Mouse (Mus musculus) spleen, adult 18-20 months (tissue): ENCODE data around the gene Clec9a.

Experiments used
- DNase-seq, 2 experiments: peaks; one replicate each; pipeline ENCODE4 v3.0.0; 2022; ENCODE audit warnings: mixed read lengths in 2 of 2

Clec9a gene

DNA sequence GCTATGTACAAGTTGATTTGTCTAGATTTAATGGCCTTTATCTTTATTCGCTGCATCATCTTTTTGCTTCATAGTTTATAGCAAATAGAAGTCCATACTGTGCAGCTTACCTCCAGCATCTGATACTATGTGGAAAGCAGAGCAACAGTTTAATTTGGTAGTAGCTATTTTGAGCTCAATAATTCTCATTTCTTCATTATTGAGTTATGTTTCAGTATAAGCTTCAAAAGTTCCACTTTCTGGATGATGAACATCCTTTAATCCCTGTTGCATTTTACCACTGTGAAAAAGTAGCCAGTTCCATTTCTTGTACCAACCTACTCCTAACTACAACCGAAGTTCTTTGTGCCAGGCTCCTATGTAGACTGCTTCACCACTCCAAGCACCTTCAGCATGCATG, at the start of gene Clec9a:
Clec9a (plus strand) TSS at position 301 of the 400 bp plus-strand sequence.
- no peak for DNase-seq

DNA sequence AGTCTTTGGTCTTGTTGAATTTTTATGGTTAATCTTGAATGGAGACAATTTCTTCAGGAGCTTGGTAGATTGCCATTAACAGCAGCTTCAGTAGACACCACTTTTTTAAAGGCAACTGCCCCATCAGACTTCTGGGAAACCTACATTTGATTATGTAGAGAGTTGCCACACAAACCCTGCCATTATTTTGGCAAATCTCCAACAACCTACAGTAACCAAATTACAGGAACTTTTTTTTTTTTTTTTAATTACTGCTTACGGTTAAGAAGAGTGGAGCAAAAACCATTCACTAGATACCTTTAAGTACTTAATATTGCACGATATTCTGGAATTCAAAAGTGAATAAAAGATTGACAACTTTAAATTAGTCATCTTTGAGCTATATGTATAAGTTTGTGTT, 49.1 kb upstream of the Clec9a start:
- no peak for DNase-seq

DNA sequence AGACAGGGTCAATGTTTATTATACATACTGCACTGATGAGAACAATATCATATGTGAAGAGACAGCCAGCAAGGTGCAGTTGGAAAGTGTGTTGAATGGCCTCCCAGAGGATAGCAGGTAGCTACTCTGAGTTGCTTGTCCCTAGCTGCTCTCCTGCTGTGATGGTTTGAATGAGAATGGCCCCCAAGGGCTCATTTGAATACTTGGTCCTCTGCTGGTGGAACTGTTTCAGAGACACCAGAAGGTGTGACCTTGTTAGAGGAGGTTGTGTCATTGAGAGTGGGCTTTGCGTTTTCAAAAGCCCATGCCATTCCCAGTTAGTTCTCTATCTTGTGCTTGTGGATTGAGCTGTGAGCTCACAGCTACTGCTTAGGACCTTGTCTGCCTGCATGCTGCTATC, 44.7 kb upstream of the Clec9a start:
- no peak for DNase-seq

DNA sequence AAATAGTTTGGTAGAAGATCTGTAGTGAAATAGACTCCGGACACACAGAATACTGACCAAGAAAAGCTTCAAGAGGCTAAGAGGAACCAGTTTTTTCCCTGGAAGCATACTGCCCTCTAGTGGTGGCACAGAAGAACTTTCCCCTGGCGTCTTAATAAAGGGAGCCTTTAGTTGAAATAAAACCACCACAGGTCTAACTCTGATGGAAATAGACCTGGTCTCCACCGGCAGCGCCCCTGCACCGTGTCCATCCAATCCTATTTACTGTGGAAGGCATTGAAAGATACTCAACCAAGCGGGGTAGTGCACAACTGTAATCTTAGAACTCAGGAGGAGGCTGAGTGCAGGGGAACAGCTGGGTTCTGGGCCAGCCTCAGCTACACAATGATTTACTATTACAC, 42.7 kb upstream of the Clec9a start:
- peak in 1 of 2 experiments; percentile 38 for DNase-seq

DNA sequence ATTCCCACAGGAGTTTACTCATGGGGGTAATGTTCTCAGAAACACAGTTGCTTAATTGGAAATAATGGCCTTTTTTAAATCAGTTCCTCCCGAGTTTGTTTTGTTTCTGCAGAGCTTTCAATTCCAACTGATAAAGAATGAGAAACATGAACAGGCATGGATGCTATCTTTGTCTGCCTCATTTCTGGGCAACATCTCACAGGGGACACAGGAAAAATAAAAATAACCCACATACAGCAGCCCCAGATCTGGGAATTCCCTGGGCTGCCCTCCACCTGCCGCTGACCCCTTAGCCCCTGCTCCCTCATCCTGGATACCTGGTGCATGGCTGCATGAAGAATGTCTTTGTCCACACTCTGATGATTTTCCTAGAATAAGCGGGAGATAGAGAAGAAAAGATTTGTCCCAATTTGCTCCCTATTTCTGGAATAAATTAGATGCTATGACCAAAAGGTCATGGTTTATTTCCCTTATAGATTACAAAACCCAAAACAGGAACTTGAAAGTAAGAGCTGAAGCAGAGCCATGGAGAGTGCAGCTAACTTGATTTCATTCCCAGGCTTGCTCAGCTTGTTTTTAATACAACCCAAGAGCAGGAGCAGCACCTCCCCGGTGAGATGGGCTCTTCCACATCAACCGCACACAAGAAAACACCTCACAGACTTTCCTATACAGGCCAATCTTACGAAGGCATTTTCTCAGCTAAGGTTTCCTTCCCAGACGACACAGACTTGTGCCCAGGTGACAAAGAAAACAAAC, 39.1 kb upstream of the Clec9a start:
- DNase-seq: no peak

DNA sequence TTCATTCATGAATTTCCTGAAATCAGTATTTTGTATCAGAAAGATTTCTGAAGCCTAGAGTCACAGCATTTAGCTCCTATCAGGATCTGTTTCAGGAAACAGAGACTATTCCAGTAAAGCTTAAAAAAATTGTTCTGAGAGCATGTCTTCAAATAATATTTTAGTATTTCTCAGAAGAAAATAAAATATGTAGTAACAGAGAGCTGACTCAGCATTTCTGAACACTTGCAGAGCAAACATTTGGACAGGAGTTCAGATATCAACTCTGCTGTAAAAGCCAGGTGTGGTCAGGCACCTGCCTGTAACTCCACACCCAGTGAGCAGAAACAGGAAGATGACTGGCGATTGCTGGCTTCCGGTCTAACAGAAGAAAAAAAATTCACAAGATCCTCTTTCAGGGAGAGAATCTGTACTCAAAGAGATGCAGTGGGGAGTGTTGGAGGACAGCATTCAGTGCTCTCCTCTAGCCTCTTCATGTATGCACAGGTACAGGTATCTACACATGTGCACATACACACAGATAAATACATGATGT, 33.7 kb upstream of the Clec9a start:
- no peak for DNase-seq

DNA sequence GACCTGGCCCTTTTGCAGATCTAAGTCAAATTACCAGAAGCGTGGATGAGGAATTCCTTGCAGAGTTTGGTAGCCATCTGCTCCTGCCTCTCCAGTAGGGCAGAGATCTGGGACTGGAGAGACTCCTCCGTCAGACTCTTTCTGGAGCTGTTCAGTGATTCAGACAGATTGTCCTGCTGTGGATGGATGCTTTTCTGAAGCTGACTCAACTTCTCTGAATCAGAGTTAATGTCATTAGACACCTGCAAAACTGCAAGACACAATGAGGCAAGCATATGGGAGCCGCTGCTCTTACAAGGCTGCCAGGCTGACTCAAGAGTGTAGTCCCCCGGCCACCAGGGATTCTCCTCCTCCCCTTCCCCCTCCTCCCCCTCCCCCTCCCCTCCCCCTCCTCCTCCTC, 28.2 kb upstream of the Clec9a start:
- no peak for DNase-seq

DNA sequence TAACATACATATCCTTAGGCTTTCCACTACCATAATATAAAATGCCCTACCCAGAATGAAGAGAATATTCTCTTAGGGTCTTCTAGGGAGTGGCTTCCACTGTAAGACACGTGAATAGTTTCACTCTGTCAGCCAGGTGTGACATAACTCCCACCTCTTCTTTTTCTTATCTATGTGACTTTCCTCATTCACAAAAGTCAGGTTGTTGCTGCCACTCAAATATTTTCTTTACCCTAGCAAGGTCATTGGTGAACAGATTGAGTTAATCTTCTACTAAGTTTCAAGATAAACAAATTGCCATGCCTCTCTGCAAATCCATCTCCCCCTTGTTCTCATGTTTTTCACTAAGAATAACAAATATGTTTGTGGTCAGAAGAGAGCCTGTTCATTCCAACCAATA, 26.9 kb upstream of the Clec9a start:
- no peak for DNase-seq

DNA sequence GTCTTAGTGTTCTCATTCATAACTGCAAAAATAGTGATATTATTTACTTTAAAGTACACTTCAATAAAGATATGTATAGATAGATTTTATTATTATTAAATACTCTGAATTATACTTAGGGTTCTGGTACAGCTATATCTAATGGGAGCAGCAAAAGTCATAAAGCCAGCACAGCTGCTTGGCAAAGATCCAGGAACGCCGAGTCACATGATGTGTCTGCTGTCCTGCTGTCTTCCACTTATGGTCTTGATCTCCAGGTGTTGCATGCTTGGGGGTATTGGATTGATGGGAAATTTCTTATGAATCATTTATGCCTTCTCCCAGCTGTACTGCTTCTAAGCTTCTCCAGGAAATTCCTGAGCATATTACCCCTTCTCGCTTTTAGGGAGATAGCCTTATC, 25.2 kb upstream of the Clec9a start:
- no peak for DNase-seq

DNA sequence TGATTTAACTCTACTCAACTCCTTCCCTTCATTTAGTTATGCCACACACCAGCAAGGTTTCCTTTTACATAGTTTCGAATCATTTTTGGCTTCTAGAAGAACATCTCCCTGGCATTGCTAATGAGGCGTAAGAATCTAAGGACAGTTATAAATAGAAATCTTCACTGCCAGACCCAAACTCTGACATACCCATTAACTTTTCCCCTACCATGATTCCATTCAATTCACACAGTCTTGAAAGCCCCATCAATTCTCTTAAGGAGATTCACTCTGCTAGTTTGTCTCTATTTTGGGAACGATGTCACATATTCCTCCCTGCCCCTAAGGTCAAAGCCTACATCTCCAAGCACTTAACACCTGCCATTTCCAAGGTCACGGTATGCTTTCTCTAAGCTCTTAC, 23.7 kb upstream of the Clec9a start:
- DNase-seq: no peak

DNA sequence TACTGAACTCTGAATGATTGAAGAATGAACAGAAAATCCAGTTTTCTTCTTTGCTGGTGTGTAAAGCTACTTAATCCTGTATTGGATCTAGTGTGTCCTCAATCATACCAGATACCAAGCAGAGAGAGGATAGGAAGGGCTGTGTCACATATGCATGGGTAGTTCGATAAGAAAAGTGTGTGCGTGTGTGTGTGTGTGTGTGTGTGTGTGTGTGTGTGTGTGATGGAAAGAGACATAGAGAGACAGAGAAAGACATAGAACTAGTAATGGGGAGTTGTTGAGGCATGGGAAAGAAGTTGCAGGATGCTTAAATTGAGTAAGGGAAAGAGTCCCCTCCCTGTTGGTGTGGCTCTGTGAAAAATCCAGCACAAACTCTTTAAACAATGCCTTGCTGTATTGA, 22.9 kb upstream of the Clec9a start, which contains the start of gene Clec12b:
Clec12b (minus strand) TSS at position 101 of the 400 bp plus-strand sequence.
- DNase-seq: no peak

DNA sequence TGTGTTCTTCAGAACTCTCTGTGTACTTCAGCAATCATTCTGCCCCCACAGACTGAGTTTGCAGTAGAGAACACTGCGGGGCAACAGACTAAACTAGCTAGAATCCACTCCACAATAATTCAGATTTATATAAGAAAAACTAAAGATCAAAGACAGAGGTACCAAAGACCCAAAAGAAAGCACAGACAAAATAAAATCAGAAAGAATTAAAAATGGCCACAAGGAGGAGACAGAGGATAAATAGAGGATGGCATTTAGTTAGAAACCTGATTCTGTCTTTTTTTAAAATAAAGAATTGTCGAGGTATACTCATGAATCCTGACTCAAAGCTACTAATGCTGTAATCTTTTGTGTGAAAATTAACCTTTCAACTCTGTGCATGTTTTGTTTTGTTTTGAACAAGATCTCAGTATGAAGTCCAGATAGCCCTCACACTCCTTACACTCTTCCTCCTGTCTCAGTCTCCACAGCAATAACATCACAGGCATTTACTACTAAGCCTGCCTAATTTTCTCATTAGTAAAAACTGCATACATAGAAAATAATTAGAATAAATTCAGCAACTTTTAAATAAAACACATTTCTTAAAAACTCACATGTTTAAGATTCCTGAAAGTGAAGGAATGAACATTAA, 15.5 kb upstream of the Clec9a start:
- DNase-seq: no peak

DNA sequence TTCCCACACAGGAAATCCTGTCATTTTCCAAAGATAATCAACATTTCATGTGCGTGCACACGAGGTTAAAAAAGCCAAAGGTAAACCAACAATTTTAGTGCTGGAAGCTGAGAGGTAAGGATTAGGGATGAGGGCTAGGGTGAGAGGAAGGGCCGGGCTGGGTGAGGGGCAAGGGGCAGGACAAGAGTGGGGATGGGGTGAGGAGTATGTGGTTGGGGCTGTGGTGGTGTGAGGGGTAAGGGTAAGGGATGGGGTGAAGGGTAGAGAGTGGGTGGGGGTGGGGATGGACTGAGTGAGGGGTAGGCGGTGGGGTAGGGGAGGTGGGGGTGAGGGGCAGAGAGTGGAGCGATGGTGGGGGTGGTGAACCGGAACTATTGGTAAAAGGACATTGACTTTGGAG, 14.9 kb upstream of the Clec9a start:
- no peak for DNase-seq

DNA sequence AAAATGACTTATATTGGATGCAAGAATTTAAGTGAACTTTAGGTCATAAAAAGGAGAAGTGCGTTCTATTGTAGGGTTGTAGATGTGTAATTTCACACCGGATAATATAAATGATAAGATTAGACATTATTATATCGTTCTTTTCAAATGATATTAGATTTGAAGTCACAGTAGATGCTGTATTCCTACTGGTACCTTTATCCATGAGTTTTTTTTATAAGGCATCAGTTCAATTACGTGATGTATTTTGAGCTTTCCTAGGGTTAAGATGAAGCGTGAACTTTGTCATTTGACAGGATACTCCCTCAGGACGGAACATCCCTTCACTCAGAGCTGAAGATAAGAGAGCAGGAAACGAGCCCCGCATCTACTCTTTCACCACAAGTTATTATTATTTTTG, 11.7 kb upstream of the Clec9a start, which contains the start of gene Clec1b:
Clec1b (plus strand) TSS at position 301 of the 400 bp plus-strand sequence.
- DNase-seq: no peak

DNA sequence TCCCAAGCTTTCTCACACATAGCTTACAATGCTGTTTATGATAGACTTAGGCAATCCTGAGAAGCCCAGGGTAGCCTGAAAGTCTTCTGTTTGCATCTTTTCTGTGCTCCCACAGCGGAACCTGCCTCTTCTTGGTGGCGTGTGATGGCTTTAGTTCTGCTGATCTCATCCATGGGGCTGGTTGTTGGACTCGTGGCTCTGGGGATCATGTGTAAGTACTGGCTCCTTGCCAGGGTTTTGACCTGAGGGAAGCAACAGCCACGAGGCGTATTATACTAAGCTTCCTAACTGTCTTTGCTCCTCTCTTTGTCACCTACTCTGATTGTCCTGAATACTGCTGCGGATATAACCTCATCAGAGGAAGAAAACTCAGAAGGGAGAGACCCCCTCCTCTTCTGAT, 8.7 kb upstream of the Clec9a start:
- no peak for DNase-seq

DNA sequence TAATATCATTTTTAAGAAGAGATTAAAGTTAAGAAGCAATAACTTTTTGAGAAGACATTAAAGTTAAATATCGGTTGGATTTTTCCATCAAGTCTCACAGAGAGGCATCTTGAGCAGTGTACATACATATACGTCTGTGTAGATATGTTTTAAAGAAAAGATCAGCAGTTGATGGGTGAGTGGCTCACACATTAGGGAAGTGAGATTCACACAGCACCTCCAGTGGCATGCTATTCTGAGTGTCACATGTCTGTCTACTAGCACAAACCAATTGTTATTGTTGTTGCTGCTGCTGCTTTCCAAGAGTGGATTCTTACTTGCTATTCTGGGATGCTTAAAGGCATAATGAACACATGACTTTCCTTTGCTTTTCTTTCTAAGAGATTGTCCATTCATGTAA, 6.3 kb upstream of the Clec9a start:
- no peak for DNase-seq

DNA sequence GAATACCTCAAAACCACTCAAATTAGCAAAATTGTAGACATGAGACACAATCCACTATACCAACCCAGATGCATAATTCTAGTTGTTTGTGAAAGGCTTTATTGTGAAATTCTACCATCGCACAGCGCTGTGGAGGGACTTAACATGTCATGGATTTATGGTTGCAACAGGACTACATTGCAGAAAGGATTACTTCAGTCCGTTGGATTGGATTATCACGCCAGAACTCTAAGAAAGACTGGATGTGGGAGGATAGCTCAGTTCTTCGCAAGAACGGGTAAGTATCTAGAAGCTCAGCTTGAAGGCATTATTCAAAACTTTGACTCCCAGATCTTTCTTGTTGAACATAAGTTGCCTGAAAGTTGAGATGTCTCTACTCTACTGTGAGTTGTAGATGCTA, 5.3 kb upstream of the Clec9a start:
- no peak for DNase-seq

DNA sequence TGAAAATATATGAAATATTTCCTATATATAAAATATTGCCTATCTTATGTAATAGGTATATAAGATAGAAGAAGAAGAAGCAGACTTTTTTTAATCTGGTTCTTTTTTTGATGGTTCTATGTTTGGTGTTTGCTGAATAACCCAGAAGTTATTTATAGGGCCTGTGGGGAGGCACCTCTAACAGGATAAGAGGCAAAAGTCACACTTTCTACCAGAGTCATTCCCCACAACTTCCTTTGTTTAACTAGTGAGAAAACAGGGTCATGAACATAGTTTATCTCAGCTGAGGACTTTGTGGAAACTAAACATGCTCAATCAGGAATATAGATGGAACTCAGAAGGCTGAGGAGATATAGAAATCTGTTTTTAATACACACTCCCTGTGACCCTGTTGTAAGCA, 2.7 kb upstream of the Clec9a start:
- DNase-seq: no peak

DNA sequence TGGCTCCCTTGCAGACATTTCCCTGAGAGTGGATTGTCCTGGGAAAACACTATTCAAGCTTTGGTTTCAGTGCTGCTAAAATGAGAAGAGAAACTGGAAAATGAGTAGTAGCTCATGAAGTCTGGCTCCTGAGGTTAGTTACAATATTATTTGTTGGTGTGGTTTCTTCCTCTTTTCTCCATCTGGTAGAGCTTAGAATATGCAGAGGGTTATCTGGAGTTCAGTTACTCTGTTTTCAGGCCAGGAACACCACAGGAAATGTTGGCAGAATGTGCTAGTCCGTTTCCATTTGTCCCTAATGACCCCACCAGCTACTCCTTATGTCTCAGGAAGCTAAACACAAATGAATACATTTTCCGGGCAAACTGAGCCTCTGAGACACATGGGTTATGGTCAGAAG, 1.3 kb upstream of the Clec9a start:
- no peak for DNase-seq

DNA sequence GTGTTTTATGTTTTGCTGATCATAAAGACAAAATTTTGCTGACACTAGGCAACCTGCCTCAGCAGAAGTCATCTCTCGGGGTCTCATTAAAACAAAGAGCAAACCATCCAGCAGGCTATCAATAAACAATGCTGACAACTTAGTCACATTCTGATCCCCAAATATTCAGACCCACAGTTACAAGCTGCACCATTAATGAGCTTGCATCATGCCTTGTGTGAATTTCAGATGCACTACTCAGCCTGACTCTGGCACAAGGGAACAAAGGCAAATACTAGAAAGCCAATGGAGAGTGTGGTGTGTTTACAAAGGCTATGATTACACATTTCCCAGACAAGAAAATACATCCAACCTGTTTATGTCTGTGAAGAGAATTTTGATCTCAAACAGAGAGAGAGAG, 5.5 kb downstream of the Clec9a start:
- no peak for DNase-seq

DNA sequence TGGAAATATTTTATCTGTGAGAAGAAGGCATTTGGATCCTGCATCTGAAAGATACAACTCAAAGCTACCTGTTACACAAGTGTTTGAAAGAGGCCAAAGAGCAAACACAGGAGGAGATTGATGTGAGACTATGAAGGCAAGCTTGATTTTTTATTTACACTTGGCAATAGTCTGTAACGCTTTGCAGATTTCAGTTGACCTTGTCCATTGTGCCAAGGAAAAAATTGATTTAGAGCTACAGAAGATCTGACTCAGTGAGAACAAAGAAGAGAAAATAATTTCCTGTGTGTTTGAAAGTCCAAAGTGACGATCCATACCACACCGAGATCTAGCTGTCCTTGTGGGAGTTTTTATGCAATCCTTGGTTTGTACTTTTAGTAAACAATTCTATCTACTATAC, 13.6 kb downstream of the Clec9a start:
- no peak for DNase-seq

DNA sequence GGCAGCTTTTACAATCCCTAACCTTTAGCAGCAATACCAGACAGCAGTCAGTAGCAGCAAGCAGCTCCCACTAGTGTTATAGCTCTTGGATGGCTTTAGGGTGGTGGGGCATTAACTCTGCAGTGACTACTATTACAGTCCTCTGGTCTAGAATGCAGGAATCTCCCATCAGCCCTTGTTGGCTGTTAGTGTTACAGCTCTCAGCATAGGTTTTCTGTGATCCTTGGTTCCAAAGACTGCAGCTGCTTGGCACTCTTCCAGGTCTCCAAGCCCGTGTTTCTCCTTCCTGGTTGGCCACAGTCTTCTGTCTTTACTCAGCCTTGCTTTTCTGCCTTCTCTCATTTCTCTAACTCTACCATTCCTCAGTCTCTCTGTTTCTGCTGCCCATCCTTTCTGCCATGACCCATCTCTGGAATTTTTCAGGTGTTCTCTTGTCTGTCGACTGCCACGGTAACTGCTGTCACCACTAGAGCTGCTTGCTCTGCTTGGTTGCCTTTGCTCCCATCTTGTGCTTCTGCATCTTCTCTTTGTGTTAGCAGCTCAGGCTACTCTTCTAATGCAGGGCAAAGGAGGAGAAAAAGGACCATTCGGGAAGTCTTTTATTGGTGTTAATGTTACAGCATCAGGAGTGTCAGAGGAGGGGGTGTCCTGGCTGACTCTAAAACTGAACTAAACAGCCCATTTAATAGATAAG, 14.5 kb downstream of the Clec9a start:
- DNase-seq: no peak

DNA sequence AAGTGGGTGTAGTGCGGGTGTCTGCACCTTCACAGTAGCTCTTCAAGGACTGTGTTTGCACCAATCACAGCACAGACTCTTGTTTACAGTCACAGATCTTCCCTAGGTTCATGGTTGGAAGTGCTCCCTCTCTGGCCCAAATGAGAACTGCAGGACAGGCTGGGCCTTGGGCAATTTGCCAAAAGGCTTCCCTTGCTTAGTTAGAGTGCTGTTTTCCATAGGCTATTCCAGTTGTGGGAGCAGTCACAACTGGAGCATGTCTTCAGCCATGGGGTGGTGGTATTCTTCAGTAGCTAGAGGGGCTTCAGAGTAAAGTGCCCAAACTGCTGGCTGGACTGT, 15.0 kb downstream of the Clec9a start:
- DNase-seq: peak; percentile 22 to 64

DNA sequence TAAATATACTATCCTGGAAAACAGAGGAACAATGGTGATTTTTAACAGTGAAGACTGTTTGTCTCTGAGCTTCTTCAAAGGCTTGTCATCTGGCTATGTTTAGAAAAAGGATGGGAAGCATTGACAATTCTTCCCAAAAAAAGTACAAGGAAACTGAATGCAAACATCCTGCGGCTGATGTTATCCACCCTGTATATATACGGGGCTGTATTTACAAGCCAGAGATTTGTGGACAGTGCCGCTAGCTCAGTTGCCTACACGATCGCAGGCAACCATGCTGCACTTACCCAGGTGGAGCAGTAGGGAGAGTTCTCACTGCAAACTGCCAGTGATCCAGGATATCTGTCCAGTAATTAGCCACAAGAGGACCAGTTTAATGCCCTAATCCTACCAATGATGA, 16.6 kb downstream of the Clec9a start:
- DNase-seq: no peak
